Mouse (Mus musculus) kidney, embryonic 14.5 days (tissue): ENCODE data around the gene Ror2. TPM values are rescaled to one million over a fixed set of nuclear protein-coding genes. Genes with fewer than 3 reads are reported as not detected.

Experiments used
- ATAC-seq: fragments of 200-750 bp; cut with Nextera tagmentation; 2 replicates; pipeline ENCODE4 v1.8.0; 2017; ENCODE audit warnings: moderate number of reproducible peaks, mild to moderate bottlenecking, moderate TSS enrichment, moderate library complexity; ENCODE audit not compliant: low FRiP score, low TSS enrichment
- H3K27ac ChIP-seq: fragments of 300-500 bp; sonication (generic); 2 replicates; pipeline ENCODE4 v1.5.1; 2014; ENCODE audit warnings: low read depth, mild to moderate bottlenecking, low read length, moderate library complexity, mixed read lengths
- H3K27me3 ChIP-seq: fragments of 300-500 bp; sonication (generic); 2 replicates; pipeline ENCODE4 v1.6.1; 2014; ENCODE audit warnings: mild to moderate bottlenecking, low read length; ENCODE audit not compliant: control insufficient read depth, insufficient read depth
- H3K36me3 ChIP-seq: fragments of 300-500 bp; sonication (generic); 2 replicates; pipeline ENCODE4 v1.6.1; 2014; ENCODE audit warnings: low read length, mixed read lengths; ENCODE audit not compliant: control insufficient read depth, insufficient read depth
- H3K4me1 ChIP-seq: fragments of 300-500 bp; sonication (generic); 2 replicates; pipeline ENCODE4 v1.6.1; 2014; ENCODE audit warnings: low read length, mixed read lengths; ENCODE audit not compliant: control insufficient read depth, insufficient read depth
- H3K4me2 ChIP-seq: fragments of 300-500 bp; sonication (generic); replicated peaks from 2 replicates; pipeline ENCODE4 v1.6.1; 2014; ENCODE audit warnings: low read depth, mild to moderate bottlenecking, low read length
- H3K4me3 ChIP-seq: fragments of 300-500 bp; sonication (generic); 2 replicates; pipeline ENCODE4 v1.5.1; 2014; ENCODE audit warnings: mild to moderate bottlenecking, low read length
- H3K9ac ChIP-seq: fragments of 300-500 bp; sonication (generic); 2 replicates; pipeline ENCODE4 v1.6.1; 2014; ENCODE audit warnings: low read depth, mild to moderate bottlenecking, low read length, moderate library complexity
- H3K9me3 ChIP-seq: fragments of 300-500 bp; sonication (generic); 2 replicates; pipeline ENCODE4 v1.6.1; 2016; ENCODE audit warnings: low read length; ENCODE audit not compliant: control insufficient read depth
- WGBS: fragments of 180-500 bp; shearing (Covaris S2); extraction: QIAGEN DNeasy Blood & Tissue Kit; methylation state at CpG from one replicate; pipeline ENCODE4 v1.1.7; 2014; 5-methylcytosine and 5-hydroxymethylcytosine counted together
- polyA plus RNA-seq: library from polyadenylated mRNA; unstranded; fragments of >200 nt; fragmentation: Nextera tagmentation; extraction: Ambion mirVana; gene quantifications from 2 replicates; pipeline ENCODE4 v1.2.1, GENCODE M21; 2014

Ror2 gene
- polyA plus RNA-seq, 1 experiment from 2014 or later, result 7.3 TPM

DNA sequence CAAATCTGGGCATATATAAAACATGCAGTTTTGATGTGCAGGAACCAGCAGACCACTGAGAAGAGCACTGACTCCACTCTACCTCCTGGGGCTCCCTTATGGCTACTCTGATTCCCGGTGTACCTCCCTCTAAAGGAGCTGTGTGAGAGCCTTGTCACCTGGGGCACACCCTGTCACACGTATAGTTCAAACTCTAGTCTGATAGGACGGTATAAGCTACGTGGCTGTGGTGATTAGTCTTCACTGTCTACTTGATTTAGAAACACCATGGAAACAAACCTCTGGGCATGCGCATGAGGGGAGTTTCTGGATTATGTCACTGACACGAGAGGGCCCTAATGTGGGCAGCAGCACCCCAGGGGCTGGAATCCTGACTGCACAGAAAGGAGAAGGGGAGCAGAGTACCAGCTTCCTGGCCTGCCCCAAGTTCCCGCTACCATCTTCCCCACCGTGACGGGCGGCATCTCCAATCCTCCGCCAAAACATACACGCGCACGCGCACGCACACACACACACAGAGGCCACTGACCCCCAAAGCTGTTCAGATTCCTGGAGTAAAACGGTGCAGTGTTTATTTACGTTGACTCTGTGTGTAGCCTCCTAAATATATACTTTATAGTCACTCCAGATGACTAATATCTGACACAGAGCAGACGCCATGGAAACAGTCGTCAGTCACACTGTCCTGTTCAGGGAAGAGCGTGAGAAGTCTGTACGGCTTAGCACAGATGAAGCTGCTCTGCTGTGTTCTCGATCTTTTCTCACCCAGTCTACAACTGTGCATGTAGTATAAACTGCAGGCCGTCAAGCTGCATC lies 37.1 kb downstream of the Ror2 start:
- ATAC-seq, result peak; percentile 58; the same call in 1 of the 2 replicates
- 55% methylated on average over 24 of the region's 24 CpGs for WGBS
- Histone ChIP-seq H3K4me3 (no peak overlapping the region), H3K9me3 (no peaks in the 10 kb centered on the region), H3K27me3 (no peaks in the 10 kb centered on the region), H3K4me1 (peaks cover 40% of the 10 kb centered on the region), H3K27ac (peak overlapping the region; percentile 52), H3K36me3 (no peaks in the 10 kb centered on the region), H3K9ac (no peak overlapping the region), H3K4me2 (no peak overlapping the region; the same call in 1 of the 2 replicates)

DNA sequence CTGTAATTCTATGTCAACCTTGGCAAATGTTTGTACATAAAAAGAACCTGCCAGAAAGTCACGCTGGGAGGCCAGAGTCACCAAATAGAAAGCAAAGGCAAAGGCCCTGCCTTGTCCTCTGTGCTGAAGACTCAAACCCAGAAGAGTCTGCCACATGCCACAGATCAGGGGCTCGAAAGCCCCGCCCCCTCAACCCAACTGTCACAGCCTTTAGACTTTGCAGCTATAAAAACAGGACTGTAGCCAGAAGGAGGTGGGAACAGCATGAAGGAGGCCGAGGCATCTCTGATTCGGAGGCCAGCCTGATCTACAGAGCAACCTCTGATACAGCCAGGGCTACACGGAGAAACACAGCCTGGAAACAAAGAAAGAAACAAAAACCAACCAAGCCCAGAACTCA lies 37.8 kb downstream of the Ror2 start:
- Histone ChIP-seq H3K27me3 (no peaks in the 10 kb centered on the region), H3K4me3 (no peak overlapping the region), H3K9me3 (no peaks in the 10 kb centered on the region), H3K36me3 (no peaks in the 10 kb centered on the region), H3K27ac (no peak overlapping the region), H3K4me2 (no peak overlapping the region), H3K4me1 (peaks cover 47% of the 10 kb centered on the region), H3K9ac (no peak overlapping the region)
- 43% methylated on average over 6 of the region's 6 CpGs for WGBS
- 0 out of 2 replicates have a peak, but pooled peaks have one; percentile 26 for ATAC-seq

DNA sequence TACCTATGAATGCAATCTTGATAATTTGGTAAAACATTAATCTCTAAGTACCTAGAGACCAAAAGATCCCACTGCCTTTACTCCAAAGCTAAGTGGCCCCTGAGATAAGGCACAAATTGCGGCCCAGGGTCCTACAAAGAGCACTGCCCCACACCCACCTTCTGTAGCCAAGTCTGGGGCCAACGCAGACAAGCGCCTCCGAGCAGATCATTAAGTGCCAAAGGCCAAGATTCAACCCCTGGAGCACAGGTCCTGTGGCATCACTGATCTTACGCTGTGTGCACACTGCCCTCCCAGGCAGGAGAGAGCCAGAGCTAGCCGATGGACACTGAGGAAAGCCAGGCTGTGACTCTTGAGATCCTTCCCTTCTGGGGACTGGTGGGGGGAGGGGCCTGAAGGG lies 38.7 kb downstream of the Ror2 start:
- H3K9ac ChIP-seq, result no peak overlapping the region
- WGBS, result 32% methylated on average over 6 of the region's 6 CpGs
- 0 out of 2 replicates have a peak, but pooled peaks cover 4% of the 10 kb centered on the region for H3K9me3 ChIP-seq
- H3K36me3 ChIP-seq, result no peaks in the 10 kb centered on the region
- no peak overlapping the region for H3K4me3 ChIP-seq
- no peak overlapping the region for H3K4me2 ChIP-seq
- peaks cover 47% of the 10 kb centered on the region for H3K4me1 ChIP-seq
- no peak overlapping the region for H3K27ac ChIP-seq
- H3K27me3 ChIP-seq, result no peaks in the 10 kb centered on the region
- ATAC-seq, result no peak

DNA sequence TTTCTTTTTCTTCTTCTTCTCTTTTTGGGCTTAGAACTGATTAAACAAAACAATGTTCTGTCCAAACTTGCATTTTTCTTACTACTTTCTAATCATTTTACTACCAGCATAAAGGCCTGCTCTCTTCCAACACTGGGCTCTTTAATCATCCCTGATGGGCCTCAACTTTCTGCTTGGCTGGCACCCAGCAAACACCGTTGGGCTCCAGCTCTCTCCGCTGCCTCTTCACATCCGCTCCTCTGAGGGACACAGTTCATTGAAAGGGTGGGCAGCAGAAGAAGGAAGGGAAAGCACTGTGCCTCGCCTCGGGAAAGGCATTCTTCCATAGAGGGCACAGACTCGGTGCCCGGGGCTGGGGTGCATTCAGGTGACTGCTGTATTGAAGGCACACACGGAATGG lies 41.8 kb downstream of the Ror2 start:
- no peaks in the 10 kb centered on the region for H3K27me3 ChIP-seq
- H3K36me3 ChIP-seq, result no peaks in the 10 kb centered on the region
- no peak for ATAC-seq
- H3K27ac ChIP-seq, result no peak overlapping the region
- H3K4me2 ChIP-seq, result no peak overlapping the region
- peaks cover 37% of the 10 kb centered on the region for H3K4me1 ChIP-seq
- H3K9ac ChIP-seq, result no peak overlapping the region
- WGBS, result 29% methylated on average over 8 of the region's 8 CpGs
- peaks cover 9% of the 10 kb centered on the region; the same call in 1 of the 2 replicates for H3K9me3 ChIP-seq
- no peak overlapping the region for H3K4me3 ChIP-seq

DNA sequence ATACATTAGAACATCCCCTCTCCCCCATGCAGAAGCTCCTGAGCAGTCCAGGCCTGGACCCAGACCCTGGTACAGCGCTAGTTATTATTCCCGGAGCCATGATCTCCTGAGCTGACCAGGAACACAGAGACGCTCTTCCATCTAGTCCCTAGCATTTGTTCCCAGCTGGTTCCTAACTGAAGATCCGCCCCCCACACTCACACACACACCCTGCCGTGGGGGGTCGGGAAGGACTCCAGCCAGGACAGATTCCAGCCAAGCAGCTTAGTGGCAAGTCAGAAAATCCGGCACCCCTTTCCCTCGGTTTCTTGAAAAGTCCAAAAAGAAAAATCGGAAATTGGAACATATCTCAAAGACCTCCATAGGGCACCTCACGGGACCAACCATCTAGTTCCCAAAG lies 48.5 kb downstream of the Ror2 start:
- no peak for ATAC-seq
- WGBS, result 53% methylated on average over 10 of the region's 10 CpGs
- H3K9me3 ChIP-seq, result peaks cover 6% of the 10 kb centered on the region; the same call in 1 of the 2 replicates
- no peak overlapping the region for H3K4me3 ChIP-seq
- no peak overlapping the region for H3K4me2 ChIP-seq
- no peak overlapping the region for H3K9ac ChIP-seq
- H3K27me3 ChIP-seq, result no peaks in the 10 kb centered on the region
- H3K36me3 ChIP-seq, result no peaks in the 10 kb centered on the region
- peaks cover 46% of the 10 kb centered on the region for H3K4me1 ChIP-seq
- H3K27ac ChIP-seq, result no peak overlapping the region

- Histone ChIP-seq H3K27me3 (no peaks in the 10 kb centered on the region), H3K27ac (no peak overlapping the region), H3K4me3 (no peak overlapping the region), H3K4me2 (no peak overlapping the region; the same call in 1 of the 2 replicates), H3K4me1 (peaks cover 52% of the 10 kb centered on the region), H3K36me3 (no peaks in the 10 kb centered on the region), H3K9ac (no peak overlapping the region), H3K9me3 (peaks cover 5% of the 10 kb centered on the region; the same call in 1 of the 2 replicates)
- ATAC-seq, result peak; percentile 53
- 27% methylated on average over 18 of the region's 18 CpGs for WGBS
Measured at GRCm38 (mm10) chr13:53236434-53237401, 49.2 kb downstream of the Ror2 start.

DNA sequence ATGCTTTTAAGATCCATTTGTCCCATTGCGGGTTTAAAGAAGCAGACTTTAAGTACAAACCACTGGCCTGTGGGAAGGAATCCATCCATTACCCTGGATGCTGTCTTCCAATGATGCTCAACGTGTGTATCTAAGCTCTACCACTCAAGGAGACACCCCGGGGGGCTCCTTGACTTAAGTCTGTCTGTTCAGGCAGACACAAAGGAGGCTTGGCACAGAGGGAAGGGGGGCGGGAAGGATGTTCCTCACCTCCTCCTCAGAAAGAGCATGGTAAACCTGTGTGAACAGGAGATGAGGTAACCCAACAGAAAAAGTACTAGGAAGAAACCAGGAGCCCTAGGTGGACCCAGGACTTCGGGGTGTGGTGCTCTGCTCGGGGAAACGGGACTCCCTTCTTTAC lies 50.0 kb downstream of the Ror2 start:
- 27% methylated on average over 7 of the region's 7 CpGs for WGBS
- Histone ChIP-seq H3K4me3 (no peak overlapping the region), H3K27me3 (no peaks in the 10 kb centered on the region), H3K9ac (no peak overlapping the region), H3K4me2 (no peak overlapping the region), H3K36me3 (no peaks in the 10 kb centered on the region), H3K9me3 (peaks cover under 1% of the 10 kb centered on the region; the same call in 1 of the 2 replicates), H3K27ac (no peak overlapping the region), H3K4me1 (peaks cover 52% of the 10 kb centered on the region)
- ATAC-seq, result no peak

GRCm38 (mm10) chr13:53234844-53235243 lies 51.1 kb downstream of the Ror2 start:
- no peak overlapping the region for H3K27ac ChIP-seq
- 11% methylated on average over 12 of the region's 12 CpGs for WGBS
- ATAC-seq, result no peak
- no peaks in the 10 kb centered on the region for H3K36me3 ChIP-seq
- peaks cover 52% of the 10 kb centered on the region for H3K4me1 ChIP-seq
- H3K9me3 ChIP-seq, result no peaks in the 10 kb centered on the region
- H3K9ac ChIP-seq, result 0 out of 2 replicates have a peak overlapping the region, but pooled peaks have one; percentile 23
- H3K27me3 ChIP-seq, result no peaks in the 10 kb centered on the region
- no peak overlapping the region for H3K4me3 ChIP-seq
- H3K4me2 ChIP-seq, result no peak overlapping the region
